Mouse (Mus musculus): ENCODE measurements at regions not wholly inside any gene's neighbourhood (a gene's known extent, or its start where the extent isn't known, plus 50 kb on each side); places are given as distances from the start of the nearest gene placed in this dataset.

DNA sequence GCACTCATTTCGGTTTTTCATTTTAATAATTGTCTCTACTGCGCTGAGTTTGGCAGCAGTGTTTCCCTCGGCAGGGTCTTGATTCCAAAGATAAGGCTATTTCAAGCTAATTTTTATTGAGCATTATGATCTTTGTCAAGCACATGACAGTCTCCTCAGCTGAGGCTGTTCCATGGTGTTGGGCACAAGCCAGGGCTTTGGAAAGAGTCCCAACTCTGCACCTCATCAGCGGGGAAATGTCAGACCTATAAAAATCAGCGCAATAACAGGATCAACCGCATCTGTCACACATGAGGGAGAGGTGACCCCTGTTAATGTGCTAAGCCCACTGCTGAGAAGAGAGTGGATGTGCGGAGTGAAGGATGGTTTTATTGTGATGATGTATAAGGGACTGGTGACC is 296.7 kb upstream of the Tmem132c start:
- H3K9me3 ChIP-seq (replicated peaks; ENCODE audit: insufficient read depth, low read length), result no peaks in the 10 kb centered on the region
- H3K36me3 ChIP-seq (ENCODE audit: control insufficient read depth in 1 of 2, insufficient read depth in 2 of 2, low read length in 2 of 2), result no peaks in the 10 kb centered on the region
- H3K9ac ChIP-seq (ENCODE audit: control insufficient read depth, low read depth, low read length, poor library complexity, severe bottlenecking), result no peak overlapping the region
- H3K79me2 ChIP-seq (ENCODE audit: control insufficient read depth, insufficient read depth, low read length, poor library complexity), result no peaks in the 10 kb centered on the region
- H3K4me3 ChIP-seq (ENCODE audit: control insufficient read depth in 1 of 2, insufficient read depth in 1 of 2, low read depth in 2 of 2, low read length in 2 of 2), result no peak overlapping the region
- no peaks in the 10 kb centered on the region for H3K4me1 ChIP-seq (ENCODE audit: control insufficient read depth in 1 of 2, insufficient read depth in 2 of 2, low read length in 2 of 2)
- no peak for DNase-seq (ENCODE audit: low read depth, low spot score)
- no peak for TF ChIP-seq POLR2A (IDR thresholded peaks at IDR 0.05; ENCODE audit: control insufficient read depth in 1 of 2, insufficient read depth in 1 of 2, low read depth in 1 of 2, low read length in 2 of 2, poor library complexity in 1 of 2)
- TF ChIP-seq ELF1 (IDR thresholded peaks at IDR 0.05; ENCODE audit: low read depth, low read length), result no peak
- TF ChIP-seq USF1 (IDR thresholded peaks at IDR 0.05; ENCODE audit: low read depth, low read length), result no peak
- no peak for TF ChIP-seq RAD21 (IDR thresholded peaks at IDR 0.05; ENCODE audit: low read depth, low read length)
- no peak for TF ChIP-seq TAL1 (IDR thresholded peaks at IDR 0.05; ENCODE audit: low read length)
- no peak for TF ChIP-seq ZNF384 (IDR thresholded peaks at IDR 0.05; ENCODE audit: low read depth, low read length)
- TF ChIP-seq CHD2 (IDR thresholded peaks at IDR 0.05; ENCODE audit: low read length), result no peak
- TF ChIP-seq CHD1 (IDR thresholded peaks at IDR 0.05; ENCODE audit: low read depth, low read length), result no peak
- no peak for TF ChIP-seq MAFK (IDR thresholded peaks at IDR 0.05; ENCODE audit: borderline replicate concordance, low read depth, low read length)
- no peak for TF ChIP-seq MYC (IDR thresholded peaks at IDR 0.05; ENCODE audit: low read depth, low read length)
- no peak for TF ChIP-seq ZKSCAN1 (IDR thresholded peaks at IDR 0.05; ENCODE audit: low read depth, low read length)
- no peak for TF ChIP-seq NELFE (IDR thresholded peaks at IDR 0.05; ENCODE audit: low read depth, low read length)
- no peak for TF ChIP-seq RCOR1 (IDR thresholded peaks at IDR 0.05; ENCODE audit: low read depth, low read length)
- no peak for TF ChIP-seq USF2 (IDR thresholded peaks at IDR 0.05; ENCODE audit: borderline replicate concordance in 1 of 2, insufficient read depth in 1 of 2, low read depth in 1 of 2, low read length in 2 of 2)
- TF ChIP-seq GATA1 (IDR thresholded peaks at IDR 0.05; ENCODE audit: low read depth, low read length), result no peak
- H3K27me3 ChIP-seq (ENCODE audit: control insufficient read depth in 1 of 2, insufficient read depth in 2 of 2, low read length in 2 of 2), result no peaks in the 10 kb centered on the region
- H3K27ac ChIP-seq (ENCODE audit: control insufficient read depth, low read depth, low read length), result no peak overlapping the region

DNA sequence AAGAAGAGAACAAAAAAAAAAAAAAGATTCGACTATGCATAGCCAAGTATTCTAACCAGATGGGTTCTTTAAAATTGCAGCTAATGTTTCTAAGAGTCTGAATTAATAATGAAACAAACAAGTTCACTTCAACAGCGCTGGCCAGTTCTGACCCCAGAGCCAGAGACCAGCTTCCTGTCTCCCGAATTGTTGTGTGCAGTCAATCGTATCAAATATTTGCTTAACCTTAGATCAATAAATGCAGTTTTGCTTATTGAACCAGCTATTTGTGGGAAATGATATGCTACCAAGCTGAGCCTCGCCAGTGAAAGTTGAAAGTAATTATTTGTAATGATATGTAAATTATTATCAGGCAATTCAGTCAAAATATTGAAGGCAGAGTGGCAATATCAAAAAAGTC is 287.4 kb upstream of the Tmem132c start:
- Histone ChIP-seq H3K27me3 (ENCODE audit: control insufficient read depth in 1 of 2, insufficient read depth in 2 of 2, low read length in 2 of 2) (no peaks in the 10 kb centered on the region), H3K4me3 (ENCODE audit: control insufficient read depth in 1 of 2, insufficient read depth in 1 of 2, low read depth in 2 of 2, low read length in 2 of 2) (no peak overlapping the region), H3K27ac (ENCODE audit: control insufficient read depth, low read depth, low read length) (no peak overlapping the region), H3K9ac (ENCODE audit: control insufficient read depth, low read depth, low read length, poor library complexity, severe bottlenecking) (no peak overlapping the region), H3K36me3 (ENCODE audit: control insufficient read depth in 1 of 2, insufficient read depth in 2 of 2, low read length in 2 of 2) (no peaks in the 10 kb centered on the region), H3K79me2 (ENCODE audit: control insufficient read depth, insufficient read depth, low read length, poor library complexity) (no peaks in the 10 kb centered on the region), H3K4me1 (ENCODE audit: control insufficient read depth in 1 of 2, insufficient read depth in 2 of 2, low read length in 2 of 2) (no peaks in the 10 kb centered on the region), H3K9me3 (replicated peaks; ENCODE audit: insufficient read depth, low read length) (no peaks in the 10 kb centered on the region)
- no peak for DNase-seq (ENCODE audit: low read depth, low spot score)
- TF ChIP-seq MAFK (IDR thresholded peaks at IDR 0.05; ENCODE audit: borderline replicate concordance, low read depth, low read length) (no peak), TBP (IDR thresholded peaks at IDR 0.05; ENCODE audit: low read depth, low read length) (no peak), EP300 (IDR thresholded peaks at IDR 0.05; ENCODE audit: low read depth in 1 of 2, low read length in 2 of 2) (no peak), ETS1 (IDR thresholded peaks at IDR 0.05; ENCODE audit: low read depth, low read length) (no peak), CTCF (IDR thresholded peaks at IDR 0.05 in 2 of 3, conservative IDR thresholded peaks at IDR 0.05 in 1 of 3; ENCODE audit: control insufficient read depth in 1 of 3, insufficient read depth in 1 of 3, low read depth in 2 of 3, low read length in 3 of 3, poor library complexity in 1 of 3, severe bottlenecking in 1 of 3) (no peak), POLR2AphosphoS2 (IDR thresholded peaks at IDR 0.05; ENCODE audit: low read length) (no peak), TAL1 (IDR thresholded peaks at IDR 0.05; ENCODE audit: low read length) (no peak), NRF1 (IDR thresholded peaks at IDR 0.05; ENCODE audit: insufficient read depth, low read depth, low read length, poor library complexity, severe bottlenecking) (no peak), RAD21 (IDR thresholded peaks at IDR 0.05; ENCODE audit: low read depth, low read length) (no peak), MAX (IDR thresholded peaks at IDR 0.05; ENCODE audit: low read length) (no peak), MEF2A (IDR thresholded peaks at IDR 0.05; ENCODE audit: extremely low read depth, insufficient replicate concordance, low read depth, low read length, poor library complexity, severe bottlenecking) (no peak), CHD2 (IDR thresholded peaks at IDR 0.05; ENCODE audit: low read length) (no peak), BHLHE40 (IDR thresholded peaks at IDR 0.05; ENCODE audit: borderline replicate concordance, low read depth, low read length) (no peak), SIN3A (IDR thresholded peaks at IDR 0.05; ENCODE audit: low read length) (no peak), JUND (IDR thresholded peaks at IDR 0.05; ENCODE audit: low read depth, low read length) (no peak), GABPA (IDR thresholded peaks at IDR 0.05; ENCODE audit: low read depth, low read length) (no peak)
